Mouse (Mus musculus): ENCODE measurements around the gene Asgr1.

- TF ChIP-seq CTCF (IDR thresholded peaks at IDR 0.05; ENCODE audit: low read depth, low read length), result no peak
- no peak for TF ChIP-seq GATA1 (IDR thresholded peaks at IDR 0.05; ENCODE audit: borderline replicate concordance, low read length)
- no peak for TF ChIP-seq TAL1 (conservative IDR thresholded peaks at IDR 0.05; ENCODE audit: low read depth, low read length)
- TF ChIP-seq GATA2 (IDR thresholded peaks at IDR 0.05; ENCODE audit: borderline replicate concordance, low read depth, low read length), result no peak
- TF ChIP-seq POLR2AphosphoS5 (IDR thresholded peaks at IDR 0.05; ENCODE audit: insufficient replicate concordance, low read depth, low read length), result no peak
Measured at GRCm38 (mm10) chr11:70057805-70058204, 3.9 kb downstream of the Asgr1 start.
